Mouse (Mus musculus) stomach, postnatal 0 days (tissue): Measurements from ENCODE around the gene Ibtk. TPM values are rescaled to one million over a fixed set of nuclear protein-coding genes. Genes with fewer than 3 reads are reported as not detected.

ENCODE experiments used
- ATAC-seq: fragments of 200-750 bp; cut with Nextera tagmentation; 2 replicates; pipeline ENCODE4 v1.8.0; 2017; ENCODE audit not compliant: low FRiP score, low TSS enrichment
- DNase-seq: peaks from one replicate; pipeline ENCODE4 v3.0.0-alpha.2; 2016; ENCODE audit warnings: low spot score
- H3K27ac ChIP-seq: fragments of 300-500 bp; sonication (generic); replicated peaks from 2 replicates; pipeline ENCODE4 v1.5.1; 2014; ENCODE audit warnings: mild to moderate bottlenecking, control low read depth
- H3K27me3 ChIP-seq: fragments of 300-500 bp; sonication (generic); 2 replicates; pipeline ENCODE4 v1.6.1; 2014; ENCODE audit warnings: low read length; ENCODE audit not compliant: control insufficient read depth, insufficient read depth
- H3K36me3 ChIP-seq: fragments of 300-500 bp; sonication (generic); 2 replicates; pipeline ENCODE4 v1.6.1; 2014; ENCODE audit warnings: low read length, mixed read lengths; ENCODE audit not compliant: control insufficient read depth, insufficient read depth
- H3K4me1 ChIP-seq: fragments of 300-500 bp; sonication (generic); replicated peaks from 2 replicates; pipeline ENCODE4 v1.6.1; 2014; ENCODE audit warnings: antibody characterized with exemption; ENCODE audit not compliant: control insufficient read depth, insufficient read depth
- H3K4me2 ChIP-seq: fragments of 300-500 bp; sonication (generic); replicated peaks from 2 replicates; pipeline ENCODE4 v1.6.1; 2014; ENCODE audit warnings: low read depth, mild to moderate bottlenecking, control low read depth, moderate library complexity
- H3K4me3 ChIP-seq: fragments of 300-500 bp; sonication (generic); 2 replicates; pipeline ENCODE4 v1.5.1; 2014; ENCODE audit warnings: low read depth, low read length, control low read depth
- H3K9ac ChIP-seq: fragments of 300-500 bp; sonication (generic); 2 replicates; pipeline ENCODE4 v1.6.1; 2014; ENCODE audit warnings: mild to moderate bottlenecking, low read length, control low read depth, mixed read lengths
- H3K9me3 ChIP-seq: fragments of 300-500 bp; sonication (generic); 2 replicates; pipeline ENCODE4 v1.6.1; 2016; ENCODE audit warnings: low read length; ENCODE audit not compliant: control insufficient read depth
- CTCF ChIP-seq: IDR thresholded peaks from 2 replicates; pipeline ENCODE4 v1.5.1; 2016; ENCODE audit warnings: antibody characterized with exemption, low read depth, mild to moderate bottlenecking, moderate library complexity
- EP300 ChIP-seq: optimal IDR thresholded peaks from 2 replicates; pipeline ENCODE3; 2016; ENCODE audit warnings: antibody characterized with exemption
- WGBS: fragments of 180-500 bp; shearing (Covaris S2); extraction: QIAGEN DNeasy Blood & Tissue Kit; methylation state at CpG from one replicate; pipeline ENCODE4 v1.1.7; 2014; 5-methylcytosine and 5-hydroxymethylcytosine counted together
- polyA plus RNA-seq: library from polyadenylated mRNA; unstranded; fragments of >200 nt; fragmentation: Nextera tagmentation; extraction: Ambion mirVana; gene quantifications from 2 replicates; pipeline ENCODE4 v1.2.1, GENCODE M21; 2015

The Ibtk gene
- polyA plus RNA-seq, 1 experiment from 2014 or later: 19.7 TPM

- Histone ChIP-seq H3K36me3 (no peaks in the 10 kb centered on the region), H3K4me2 (no peak overlapping the region), H3K27me3 (no peaks in the 10 kb centered on the region), H3K4me3 (no peak overlapping the region), H3K4me1 (no peaks in the 10 kb centered on the region), H3K27ac (no peak overlapping the region), H3K9ac (no peak overlapping the region), H3K9me3 (no peaks in the 10 kb centered on the region)
- 60% methylated on average over 3 of the region's 3 CpGs for WGBS
- no peak for DNase-seq
- peak; percentile 58; the same call in 1 of the 2 replicates for ATAC-seq
- no peak for TF ChIP-seq CTCF
- no peak for TF ChIP-seq EP300
Measured at GRCm38 (mm10) chr9:85771454-85771853, 22.3 kb upstream of the Ibtk start.

- no peaks in the 10 kb centered on the region for H3K4me1 ChIP-seq
- no peak for TF ChIP-seq EP300
- no peak for ATAC-seq
- WGBS: 66% methylated on average over 4 of the region's 4 CpGs
- no peak for DNase-seq
- H3K4me3 ChIP-seq: no peak overlapping the region
- no peaks in the 10 kb centered on the region for H3K36me3 ChIP-seq
- H3K9me3 ChIP-seq: no peaks in the 10 kb centered on the region
- H3K4me2 ChIP-seq: no peak overlapping the region
- H3K27me3 ChIP-seq: no peaks in the 10 kb centered on the region
- no peak overlapping the region for H3K9ac ChIP-seq
- H3K27ac ChIP-seq: no peak overlapping the region
Measured at GRCm38 (mm10) chr9:85770369-85770768, 21.2 kb upstream of the Ibtk start.

- H3K4me3 ChIP-seq: no peak overlapping the region
- ATAC-seq: peak; percentile 97
- no peak overlapping the region; the same call in 1 of the 2 replicates for H3K27ac ChIP-seq
- no peaks in the 10 kb centered on the region for H3K9me3 ChIP-seq
- no peaks in the 10 kb centered on the region for H3K36me3 ChIP-seq
- peak; percentile 35 for DNase-seq
- H3K27me3 ChIP-seq: no peaks in the 10 kb centered on the region
- no peaks in the 10 kb centered on the region for H3K4me1 ChIP-seq
- TF ChIP-seq EP300: no peak
- no peak for TF ChIP-seq CTCF
- 29% methylated on average over 12 of the region's 12 CpGs for WGBS
- H3K4me2 ChIP-seq: no peak overlapping the region
- H3K9ac ChIP-seq: no peak overlapping the region
Measured at GRCm38 (mm10) chr9:85769057-85769789, 20.1 kb upstream of the Ibtk start.

GRCm38 (mm10) chr9:85767255-85767654, 18.1 kb upstream of the Ibtk start:
- Histone ChIP-seq H3K36me3 (no peaks in the 10 kb centered on the region), H3K4me1 (no peaks in the 10 kb centered on the region), H3K9ac (no peak overlapping the region), H3K4me3 (no peak overlapping the region), H3K9me3 (no peaks in the 10 kb centered on the region), H3K27ac (no peak overlapping the region), H3K27me3 (no peaks in the 10 kb centered on the region), H3K4me2 (no peak overlapping the region)
- no peak for TF ChIP-seq CTCF
- no peak for TF ChIP-seq EP300
- DNase-seq: no peak
- ATAC-seq: no peak
- WGBS: 79% methylated on average over 2 of the region's 2 CpGs

- 91% methylated on average over 1 of the region's 1 CpGs for WGBS
- Histone ChIP-seq H3K9ac (no peak overlapping the region), H3K27ac (no peak overlapping the region), H3K27me3 (no peaks in the 10 kb centered on the region), H3K4me2 (no peak overlapping the region), H3K4me3 (no peak overlapping the region), H3K4me1 (no peaks in the 10 kb centered on the region), H3K36me3 (no peaks in the 10 kb centered on the region), H3K9me3 (no peaks in the 10 kb centered on the region)
- DNase-seq: no peak
- ATAC-seq: no peak
- TF ChIP-seq CTCF (no peak), EP300 (no peak)
Measured at GRCm38 (mm10) chr9:85762476-85762875, 13.3 kb upstream of the Ibtk start.

- no peaks in the 10 kb centered on the region for H3K27me3 ChIP-seq
- H3K27ac ChIP-seq: no peak overlapping the region
- no peaks in the 10 kb centered on the region for H3K9me3 ChIP-seq
- no peak overlapping the region for H3K4me2 ChIP-seq
- H3K9ac ChIP-seq: no peak overlapping the region
- H3K4me3 ChIP-seq: no peak overlapping the region
- H3K4me1 ChIP-seq: no peaks in the 10 kb centered on the region; the same call in 1 of the 2 replicates
- DNase-seq (no peak), ATAC-seq (no peak)
- H3K36me3 ChIP-seq: no peaks in the 10 kb centered on the region
- 81% methylated on average over 7 of the region's 7 CpGs for WGBS
- TF ChIP-seq EP300 (no peak), CTCF (no peak)
Measured at GRCm38 (mm10) chr9:85750797-85751196, 1.7 kb upstream of the Ibtk start.
